Mouse (Mus musculus): ENCODE measurements around the gene Medag. TPM values are rescaled to one million over a fixed set of nuclear protein-coding genes. Genes with fewer than 3 reads are reported as not detected.

The Medag gene
- polyA plus RNA-seq, 1 experiment from 2014 or later = 0.21 TPM

GRCm38 (mm10) chr5:149404710-149405109 is 6.8 kb upstream of the Medag start:
- DNase-seq = no peak
- TF ChIP-seq EP300 (IDR thresholded peaks at IDR 0.05; ENCODE audit: low read depth) (no peak), CTCF (IDR thresholded peaks at IDR 0.05; ENCODE audit: low read depth) (0 out of 2 replicates have a peak, but pooled peaks have one; percentile 7)
- Histone ChIP-seq H3K27ac (ENCODE audit: low read depth) (no peak overlapping the region), H3K9ac (replicated peaks) (no peak overlapping the region), H3K4me2 (ENCODE audit: low read depth, low read length) (no peak overlapping the region), H3K4me3 (ENCODE audit: low read depth, low read length) (no peak overlapping the region), H3K27me3 (ENCODE audit: insufficient read depth, low read length) (no peaks in the 10 kb centered on the region), H3K4me1 (ENCODE audit: insufficient read depth) (no peaks in the 10 kb centered on the region), H3K9me3 (ENCODE audit: low read length) (no peaks in the 10 kb centered on the region), H3K36me3 (replicated peaks; ENCODE audit: insufficient read depth, low read length) (no peaks in the 10 kb centered on the region)
- WGBS (ENCODE audit: insufficient replicate concordance) = 74% methylated on average over 5 of the region's 5 CpGs
- ATAC-seq = no peak

GRCm38 (mm10) chr5:149406791-149407276 is 4.7 kb upstream of the Medag start:
- H3K27me3 ChIP-seq (ENCODE audit: insufficient read depth, low read length) = 0 out of 2 replicates have a peak, but pooled peaks cover 2% of the 10 kb centered on the region
- H3K4me3 ChIP-seq (ENCODE audit: low read depth, low read length) = no peak overlapping the region
- H3K27ac ChIP-seq (ENCODE audit: low read depth) = no peak overlapping the region
- H3K4me2 ChIP-seq (ENCODE audit: low read depth, low read length) = no peak overlapping the region
- no peak for TF ChIP-seq EP300 (IDR thresholded peaks at IDR 0.05; ENCODE audit: low read depth)
- TF ChIP-seq CTCF (IDR thresholded peaks at IDR 0.05; ENCODE audit: low read depth) = no peak
- WGBS (ENCODE audit: insufficient replicate concordance) = 80% methylated on average over 8 of the region's 8 CpGs
- H3K36me3 ChIP-seq (replicated peaks; ENCODE audit: insufficient read depth, low read length) = no peaks in the 10 kb centered on the region
- no peaks in the 10 kb centered on the region for H3K9me3 ChIP-seq (ENCODE audit: low read length)
- no peak overlapping the region for H3K9ac ChIP-seq (replicated peaks)
- ATAC-seq = no peak
- no peaks in the 10 kb centered on the region for H3K4me1 ChIP-seq (ENCODE audit: insufficient read depth)
- DNase-seq = no peak

- Histone ChIP-seq H3K9me3 (ENCODE audit: low read length) (no peaks in the 10 kb centered on the region), H3K27me3 (ENCODE audit: insufficient read depth, low read length) (peaks cover 6% of the 10 kb centered on the region), H3K4me1 (ENCODE audit: insufficient read depth) (no peaks in the 10 kb centered on the region), H3K36me3 (replicated peaks; ENCODE audit: insufficient read depth, low read length) (no peaks in the 10 kb centered on the region), H3K9ac (replicated peaks) (no peak overlapping the region), H3K27ac (ENCODE audit: low read depth) (no peak overlapping the region), H3K4me3 (ENCODE audit: low read depth, low read length) (no peak overlapping the region), H3K4me2 (ENCODE audit: low read depth, low read length) (no peak overlapping the region)
- TF ChIP-seq EP300 (IDR thresholded peaks at IDR 0.05; ENCODE audit: low read depth) (no peak), CTCF (IDR thresholded peaks at IDR 0.05; ENCODE audit: low read depth) (no peak)
- DNase-seq (no peak), ATAC-seq (no peak)
- WGBS (ENCODE audit: insufficient replicate concordance) = 71% methylated on average over 3 of the region's 3 CpGs
Measured at GRCm38 (mm10) chr5:149409502-149409901, 2.0 kb upstream of the Medag start.

GRCm38 (mm10) chr5:149412194-149412575 is 636 bp downstream of the Medag start:
- Histone ChIP-seq H3K4me2 (ENCODE audit: low read depth, low read length) (peak overlapping the region; percentile 37), H3K4me3 (ENCODE audit: low read depth, low read length) (peak overlapping the region; percentile 13), H3K27me3 (ENCODE audit: insufficient read depth, low read length) (peaks cover 6% of the 10 kb centered on the region), H3K9me3 (ENCODE audit: low read length) (no peaks in the 10 kb centered on the region), H3K36me3 (replicated peaks; ENCODE audit: insufficient read depth, low read length) (no peaks in the 10 kb centered on the region), H3K9ac (replicated peaks) (no peak overlapping the region), H3K4me1 (ENCODE audit: insufficient read depth) (no peaks in the 10 kb centered on the region), H3K27ac (ENCODE audit: low read depth) (no peak overlapping the region)
- no peak for TF ChIP-seq CTCF (IDR thresholded peaks at IDR 0.05; ENCODE audit: low read depth)
- TF ChIP-seq EP300 (IDR thresholded peaks at IDR 0.05; ENCODE audit: low read depth) = no peak
- no peak for DNase-seq
- ATAC-seq = no peak
- 34% methylated on average over 11 of the region's 11 CpGs for WGBS (ENCODE audit: insufficient replicate concordance)

GRCm38 (mm10) chr5:149412671-149413070 is 1.1 kb downstream of the Medag start:
- no peak for DNase-seq
- WGBS (ENCODE audit: insufficient replicate concordance) = 76% methylated on average over 10 of the region's 10 CpGs
- Histone ChIP-seq H3K27ac (ENCODE audit: low read depth) (no peak overlapping the region), H3K9ac (replicated peaks) (no peak overlapping the region), H3K36me3 (replicated peaks; ENCODE audit: insufficient read depth, low read length) (no peaks in the 10 kb centered on the region), H3K4me2 (ENCODE audit: low read depth, low read length) (no peak overlapping the region), H3K4me3 (ENCODE audit: low read depth, low read length) (no peak overlapping the region), H3K4me1 (ENCODE audit: insufficient read depth) (no peaks in the 10 kb centered on the region), H3K9me3 (ENCODE audit: low read length) (no peaks in the 10 kb centered on the region), H3K27me3 (ENCODE audit: insufficient read depth, low read length) (peaks cover 6% of the 10 kb centered on the region)
- TF ChIP-seq EP300 (IDR thresholded peaks at IDR 0.05; ENCODE audit: low read depth) = no peak
- no peak for TF ChIP-seq CTCF (IDR thresholded peaks at IDR 0.05; ENCODE audit: low read depth)
- no peak for ATAC-seq

GRCm38 (mm10) chr5:149414369-149415167 is 3.0 kb downstream of the Medag start:
- H3K36me3 ChIP-seq (replicated peaks; ENCODE audit: insufficient read depth, low read length) = no peaks in the 10 kb centered on the region
- 50% methylated on average over 9 of the region's 9 CpGs for WGBS (ENCODE audit: insufficient replicate concordance)
- H3K27ac ChIP-seq (ENCODE audit: low read depth) = no peak overlapping the region
- peaks cover 6% of the 10 kb centered on the region for H3K27me3 ChIP-seq (ENCODE audit: insufficient read depth, low read length)
- H3K9ac ChIP-seq (replicated peaks) = no peak overlapping the region
- no peak overlapping the region for H3K4me3 ChIP-seq (ENCODE audit: low read depth, low read length)
- ATAC-seq (no peak), DNase-seq (no peak)
- H3K9me3 ChIP-seq (ENCODE audit: low read length) = no peaks in the 10 kb centered on the region
- TF ChIP-seq CTCF (IDR thresholded peaks at IDR 0.05; ENCODE audit: low read depth) (no peak), EP300 (IDR thresholded peaks at IDR 0.05; ENCODE audit: low read depth) (no peak)
- no peaks in the 10 kb centered on the region for H3K4me1 ChIP-seq (ENCODE audit: insufficient read depth)
- no peak overlapping the region for H3K4me2 ChIP-seq (ENCODE audit: low read depth, low read length)

All from liver, postnatal 0 days (tissue).